Mouse (Mus musculus): ENCODE measurements around the gene Icam4. TPM values are rescaled to one million over a fixed set of nuclear protein-coding genes. Genes with fewer than 3 reads are reported as not detected.

The Icam4 gene
- total RNA-seq, 2 experiments from 2014 or later, result 0.26 to 0.64 TPM

- DNase-seq (ENCODE audit: low spot score), result no peak
- intact Hi-C loops (cut with DNase I), result loop anchor here (5.0 kb wide), 1 partner anchor 63 kb away; no protein-coding TSS in a partner anchor
These were observed 45.0 kb downstream of the Icam4 start for GRCm38 (mm10) chr9:21074173-21074572.

GRCm38 (mm10) chr9:21075625-21076024 lies 46.5 kb downstream of the Icam4 start:
- intact Hi-C loops (cut with DNase I), result no loop called here
- no peak for DNase-seq (ENCODE audit: low spot score)

Small RNA genes lying within 50 kb of the gene (microRNA-seq; reads per million reads assigned to microRNA genes)
- gene Mir1900 (not detected), gene Mir7082 (not detected)

Other genes with a start within 250 kb of the Icam4 start
- 10 to 100 TPM; 26.1 to 30.2 TPM for gene Col5a3, start 214.3 kb upstream of the Icam4 start, total RNA-seq (2021)
- not detected for gene Rdh8, start 210.9 kb upstream of the Icam4 start, total RNA-seq (2021)
- 1 to 10 TPM; 4.0 to 4.2 TPM for gene A230050P20Rik, start 160.7 kb upstream of the Icam4 start, total RNA-seq (2021)
- gene Angptl6, start 149.6 kb upstream of the Icam4 start, total RNA-seq (2021), result 1 to 10 TPM; 3.2 to 3.3 TPM
- 1 to 10 TPM; 7.0 to 9.5 TPM for gene Ppan, start 141.2 kb upstream of the Icam4 start, total RNA-seq (2021)
- gene Eif3g, start 130.8 kb upstream of the Icam4 start, total RNA-seq (2021), result 100 to 1,000 TPM in 1 of 2 experiments, 10 to 100 TPM in 1; 97.8 to 100 TPM
- 10 to 100 TPM; 12.4 to 12.7 TPM for gene Dnmt1, start 69.5 kb upstream of the Icam4 start, total RNA-seq (2021)
- 1 to 10 TPM; 4.2 to 6.7 TPM for gene S1pr2, start 52.6 kb upstream of the Icam4 start, total RNA-seq (2021)
- 100 to 1,000 TPM; 143 to 144 TPM for gene Mrpl4, start 26.6 kb upstream of the Icam4 start, total RNA-seq (2021)
- gene Icam1, start 13.4 kb upstream of the Icam4 start, total RNA-seq (2021), result 1 to 10 TPM; 7.7 to 9.6 TPM
- not detected for gene Icam5, start 2.7 kb downstream of the Icam4 start, total RNA-seq (2021)
- gene Zglp1, start 37.7 kb downstream of the Icam4 start, total RNA-seq (2021), result not detected
- under 1 TPM in 1 of 2 experiments, not detected in 1; 0.13 TPM for gene Gm49373, start 43.7 kb downstream of the Icam4 start, total RNA-seq (2021)
- 10 to 100 TPM; 33.6 to 36.5 TPM for gene Fdx1l, start 44.2 kb downstream of the Icam4 start, total RNA-seq (2021)
- gene Gm38431, start 62.6 kb downstream of the Icam4 start, total RNA-seq (2021), result 1 to 10 TPM in 1 of 2 experiments, under 1 TPM in 1; 0.86 to 1.5 TPM
- 10 to 100 TPM; 25.8 to 27.9 TPM for gene Raver1, start 62.6 kb downstream of the Icam4 start, total RNA-seq (2021)
- gene Tyk2, start 101.9 kb downstream of the Icam4 start, total RNA-seq (2021), result 1 to 10 TPM; 8.5 to 8.6 TPM
- 100 to 1,000 TPM; 158 to 160 TPM for gene Cdc37, start 120.6 kb downstream of the Icam4 start, total RNA-seq (2021)
- gene Pde4a, start 136.3 kb downstream of the Icam4 start, total RNA-seq (2021), result 10 to 100 TPM; 47.1 to 51.6 TPM
- 10 to 100 TPM; 35.9 to 42.2 TPM for gene Keap1, start 210.0 kb downstream of the Icam4 start, total RNA-seq (2021)
- gene S1pr5, start 219.1 kb downstream of the Icam4 start, total RNA-seq (2021), result under 1 TPM; 0.70 to 0.78 TPM
- gene Atg4d, start 235.9 kb downstream of the Icam4 start, total RNA-seq (2021), result 10 to 100 TPM; 94.7 to 96.1 TPM